Mouse (Mus musculus): Measurements from ENCODE around the gene Ntm. TPM values are rescaled to one million over a fixed set of nuclear protein-coding genes. Genes with fewer than 3 reads are reported as not detected.

Gene Ntm
- polyA plus RNA-seq, 1 experiment from 2014 or later, result 14.3 TPM

GRCm38 (mm10) chr9:29578226-29578625 is 384.7 kb downstream of the Ntm start:
- Histone ChIP-seq H3K4me2 (ENCODE audit: low read depth, low read length, severe bottlenecking) (no peak overlapping the region), H3K27ac (ENCODE audit: low read depth, low read length) (no peak overlapping the region), H3K9ac (ENCODE audit: low read length) (no peak overlapping the region), H3K27me3 (ENCODE audit: control insufficient read depth, insufficient read depth, low read length) (no peaks in the 10 kb centered on the region), H3K4me1 (replicated peaks; ENCODE audit: control insufficient read depth, insufficient read depth, low read length) (no peaks in the 10 kb centered on the region), H3K36me3 (ENCODE audit: control insufficient read depth, insufficient read depth, low read length) (no peaks in the 10 kb centered on the region), H3K9me3 (ENCODE audit: control insufficient read depth, low read length) (no peaks in the 10 kb centered on the region), H3K4me3 (ENCODE audit: low read depth, low read length) (no peak overlapping the region)
- ATAC-seq (replicated peaks; ENCODE audit: low FRiP score), result no peak
- 85% methylated on average over 11 of the region's 11 CpGs for WGBS
- DNase-seq (ENCODE audit: low spot score), result no peak

- 42% methylated on average over 4 of the region's 4 CpGs for WGBS
- H3K27me3 ChIP-seq (ENCODE audit: control insufficient read depth, insufficient read depth, low read length), result no peaks in the 10 kb centered on the region
- DNase-seq (ENCODE audit: low spot score), result no peak
- no peaks in the 10 kb centered on the region for H3K36me3 ChIP-seq (ENCODE audit: control insufficient read depth, insufficient read depth, low read length)
- no peaks in the 10 kb centered on the region for H3K9me3 ChIP-seq (ENCODE audit: control insufficient read depth, low read length)
- H3K4me2 ChIP-seq (ENCODE audit: low read depth, low read length, severe bottlenecking), result no peak overlapping the region
- H3K4me3 ChIP-seq (ENCODE audit: low read depth, low read length), result no peak overlapping the region
- no peak overlapping the region for H3K27ac ChIP-seq (ENCODE audit: low read depth, low read length)
- H3K9ac ChIP-seq (ENCODE audit: low read length), result no peak overlapping the region
- ATAC-seq (replicated peaks; ENCODE audit: low FRiP score), result no peak
- no peaks in the 10 kb centered on the region for H3K4me1 ChIP-seq (replicated peaks; ENCODE audit: control insufficient read depth, insufficient read depth, low read length)
Measured at GRCm38 (mm10) chr9:29576051-29576533, 386.8 kb downstream of the Ntm start.

GRCm38 (mm10) chr9:29574548-29574947 is 388.4 kb downstream of the Ntm start:
- WGBS, result 85% methylated on average over 5 of the region's 5 CpGs
- no peak overlapping the region for H3K9ac ChIP-seq (ENCODE audit: low read length)
- H3K9me3 ChIP-seq (ENCODE audit: control insufficient read depth, low read length), result no peaks in the 10 kb centered on the region
- no peaks in the 10 kb centered on the region for H3K4me1 ChIP-seq (replicated peaks; ENCODE audit: control insufficient read depth, insufficient read depth, low read length)
- H3K27me3 ChIP-seq (ENCODE audit: control insufficient read depth, insufficient read depth, low read length), result no peaks in the 10 kb centered on the region
- H3K36me3 ChIP-seq (ENCODE audit: control insufficient read depth, insufficient read depth, low read length), result no peaks in the 10 kb centered on the region
- no peak overlapping the region for H3K4me2 ChIP-seq (ENCODE audit: low read depth, low read length, severe bottlenecking)
- H3K27ac ChIP-seq (ENCODE audit: low read depth, low read length), result no peak overlapping the region
- no peak for DNase-seq (ENCODE audit: low spot score)
- no peak overlapping the region for H3K4me3 ChIP-seq (ENCODE audit: low read depth, low read length)
- no peak for ATAC-seq (replicated peaks; ENCODE audit: low FRiP score)

GRCm38 (mm10) chr9:29568571-29568970 is 394.4 kb downstream of the Ntm start:
- H3K4me2 ChIP-seq (ENCODE audit: low read depth, low read length, severe bottlenecking), result no peak overlapping the region
- no peak overlapping the region for H3K27ac ChIP-seq (ENCODE audit: low read depth, low read length)
- H3K27me3 ChIP-seq (ENCODE audit: control insufficient read depth, insufficient read depth, low read length), result no peaks in the 10 kb centered on the region
- no peaks in the 10 kb centered on the region for H3K4me1 ChIP-seq (replicated peaks; ENCODE audit: control insufficient read depth, insufficient read depth, low read length)
- no peak overlapping the region for H3K9ac ChIP-seq (ENCODE audit: low read length)
- DNase-seq (ENCODE audit: low spot score), result no peak
- no peaks in the 10 kb centered on the region for H3K9me3 ChIP-seq (ENCODE audit: control insufficient read depth, low read length)
- 67% methylated on average over 5 of the region's 5 CpGs for WGBS
- no peaks in the 10 kb centered on the region for H3K36me3 ChIP-seq (ENCODE audit: control insufficient read depth, insufficient read depth, low read length)
- no peak for ATAC-seq (replicated peaks; ENCODE audit: low FRiP score)
- H3K4me3 ChIP-seq (ENCODE audit: low read depth, low read length), result no peak overlapping the region

GRCm38 (mm10) chr9:29562419-29563071 is 400.4 kb downstream of the Ntm start:
- no peaks in the 10 kb centered on the region for H3K27me3 ChIP-seq (ENCODE audit: control insufficient read depth, insufficient read depth, low read length)
- ATAC-seq (replicated peaks; ENCODE audit: low FRiP score), result no peak
- H3K9ac ChIP-seq (ENCODE audit: low read length), result no peak overlapping the region
- H3K9me3 ChIP-seq (ENCODE audit: control insufficient read depth, low read length), result no peaks in the 10 kb centered on the region
- no peak overlapping the region for H3K27ac ChIP-seq (ENCODE audit: low read depth, low read length)
- no peak for DNase-seq (ENCODE audit: low spot score)
- no peaks in the 10 kb centered on the region for H3K4me1 ChIP-seq (replicated peaks; ENCODE audit: control insufficient read depth, insufficient read depth, low read length)
- H3K4me2 ChIP-seq (ENCODE audit: low read depth, low read length, severe bottlenecking), result no peak overlapping the region
- WGBS, result 91% methylated on average over 5 of the region's 5 CpGs
- H3K36me3 ChIP-seq (ENCODE audit: control insufficient read depth, insufficient read depth, low read length), result no peaks in the 10 kb centered on the region
- H3K4me3 ChIP-seq (ENCODE audit: low read depth, low read length), result no peak overlapping the region

GRCm38 (mm10) chr9:29558915-29559314 is 404.0 kb downstream of the Ntm start:
- H3K9me3 ChIP-seq (ENCODE audit: control insufficient read depth, low read length), result no peaks in the 10 kb centered on the region
- no peaks in the 10 kb centered on the region for H3K27me3 ChIP-seq (ENCODE audit: control insufficient read depth, insufficient read depth, low read length)
- no peak overlapping the region for H3K4me3 ChIP-seq (ENCODE audit: low read depth, low read length)
- no peak overlapping the region for H3K27ac ChIP-seq (ENCODE audit: low read depth, low read length)
- ATAC-seq (replicated peaks; ENCODE audit: low FRiP score), result no peak
- no peaks in the 10 kb centered on the region for H3K36me3 ChIP-seq (ENCODE audit: control insufficient read depth, insufficient read depth, low read length)
- no peak for DNase-seq (ENCODE audit: low spot score)
- H3K4me2 ChIP-seq (ENCODE audit: low read depth, low read length, severe bottlenecking), result no peak overlapping the region
- H3K9ac ChIP-seq (ENCODE audit: low read length), result no peak overlapping the region
- H3K4me1 ChIP-seq (replicated peaks; ENCODE audit: control insufficient read depth, insufficient read depth, low read length), result no peaks in the 10 kb centered on the region
- WGBS, result 88% methylated on average over 4 of the region's 4 CpGs

- ATAC-seq (replicated peaks; ENCODE audit: low FRiP score) (no peak), DNase-seq (ENCODE audit: low spot score) (no peak)
- Histone ChIP-seq H3K4me1 (replicated peaks; ENCODE audit: control insufficient read depth, insufficient read depth, low read length) (no peaks in the 10 kb centered on the region), H3K27me3 (ENCODE audit: control insufficient read depth, insufficient read depth, low read length) (no peaks in the 10 kb centered on the region), H3K4me3 (ENCODE audit: low read depth, low read length) (no peak overlapping the region), H3K4me2 (ENCODE audit: low read depth, low read length, severe bottlenecking) (no peak overlapping the region), H3K27ac (ENCODE audit: low read depth, low read length) (no peak overlapping the region), H3K36me3 (ENCODE audit: control insufficient read depth, insufficient read depth, low read length) (no peaks in the 10 kb centered on the region), H3K9me3 (ENCODE audit: control insufficient read depth, low read length) (no peaks in the 10 kb centered on the region), H3K9ac (ENCODE audit: low read length) (no peak overlapping the region)
- 89% methylated on average over 8 of the region's 8 CpGs for WGBS
Measured at GRCm38 (mm10) chr9:29550582-29550981, 412.4 kb downstream of the Ntm start.

GRCm38 (mm10) chr9:29550107-29550506 is 412.8 kb downstream of the Ntm start:
- Histone ChIP-seq H3K4me2 (ENCODE audit: low read depth, low read length, severe bottlenecking) (no peak overlapping the region), H3K9me3 (ENCODE audit: control insufficient read depth, low read length) (no peaks in the 10 kb centered on the region), H3K4me1 (replicated peaks; ENCODE audit: control insufficient read depth, insufficient read depth, low read length) (no peaks in the 10 kb centered on the region), H3K36me3 (ENCODE audit: control insufficient read depth, insufficient read depth, low read length) (no peaks in the 10 kb centered on the region), H3K27ac (ENCODE audit: low read depth, low read length) (no peak overlapping the region), H3K27me3 (ENCODE audit: control insufficient read depth, insufficient read depth, low read length) (no peaks in the 10 kb centered on the region), H3K9ac (ENCODE audit: low read length) (no peak overlapping the region), H3K4me3 (ENCODE audit: low read depth, low read length) (no peak overlapping the region)
- no peak for DNase-seq (ENCODE audit: low spot score)
- WGBS, result 92% methylated on average over 8 of the region's 8 CpGs
- no peak for ATAC-seq (replicated peaks; ENCODE audit: low FRiP score)

- Histone ChIP-seq H3K27ac (ENCODE audit: low read depth, low read length) (no peak overlapping the region), H3K4me3 (ENCODE audit: low read depth, low read length) (no peak overlapping the region), H3K27me3 (ENCODE audit: control insufficient read depth, insufficient read depth, low read length) (no peaks in the 10 kb centered on the region), H3K4me1 (replicated peaks; ENCODE audit: control insufficient read depth, insufficient read depth, low read length) (no peaks in the 10 kb centered on the region), H3K9ac (ENCODE audit: low read length) (no peak overlapping the region), H3K4me2 (ENCODE audit: low read depth, low read length, severe bottlenecking) (no peak overlapping the region), H3K36me3 (ENCODE audit: control insufficient read depth, insufficient read depth, low read length) (no peaks in the 10 kb centered on the region), H3K9me3 (ENCODE audit: control insufficient read depth, low read length) (no peaks in the 10 kb centered on the region)
- no peak for ATAC-seq (replicated peaks; ENCODE audit: low FRiP score)
- WGBS, result 88% methylated on average over 2 of the region's 2 CpGs
- DNase-seq (ENCODE audit: low spot score), result no peak
Measured at GRCm38 (mm10) chr9:29536415-29536814, 426.5 kb downstream of the Ntm start.

All from forebrain, embryonic 11.5 days (tissue).